Mouse (Mus musculus) thymus, postnatal 36 days (tissue): ENCODE data around the gene Zcwpw1.
A peak's percentile ranks its signal among the peaks of the same experiment; 100 is the strongest.
"Not testable (repeated sequence)": the region's sequence is repeated elsewhere in the genome, so short reads cannot be mapped to it uniquely, and the experiment has no call there.

ENCODE experiments used
- DNase-seq, 2 experiments: peaks; one replicate each; pipeline ENCODE4 v3.0.0; 2022; ENCODE audit warnings: mixed read lengths in 2 of 2

The Zcwpw1 gene

GRCm38 (mm10) chr5:137787151-137787928 is at the start of gene Zcwpw1, which contains the start of gene Mepce:
TSS of gene Zcwpw1 (plus strand) at chr5:137787798.
TSS of gene Mepce (minus strand) at chr5:137787655.
- peak; percentile 95 to 97 for DNase-seq

GRCm38 (mm10) chr5:137738516-137738915 is 49.1 kb upstream of the Zcwpw1 start:
- no peak for DNase-seq

GRCm38 (mm10) chr5:137739471-137739870 is 48.1 kb upstream of the Zcwpw1 start:
- peak in 1 of 2 experiments; percentile 53 for DNase-seq

GRCm38 (mm10) chr5:137740506-137740905 is 47.1 kb upstream of the Zcwpw1 start:
- DNase-seq = no peak

- peak; percentile 95 for DNase-seq
These were observed 46.3 kb upstream of the Zcwpw1 start, which contains the start of gene Nyap1 for GRCm38 (mm10) chr5:137741023-137741931. TSS of gene Nyap1 (minus strand) at chr5:137741607.

- DNase-seq = no peak
These were observed 45.5 kb upstream of the Zcwpw1 start for GRCm38 (mm10) chr5:137742048-137742447.

- DNase-seq = no peak
These were observed 44.8 kb upstream of the Zcwpw1 start for GRCm38 (mm10) chr5:137742836-137743235.

- DNase-seq = no peak
These were observed 43.4 kb upstream of the Zcwpw1 start for GRCm38 (mm10) chr5:137744197-137744596.

GRCm38 (mm10) chr5:137745214-137746171 is 42.1 kb upstream of the Zcwpw1 start, which contains the start of gene Tsc22d4:
TSS of gene Tsc22d4 (plus strand) at chr5:137745730.
- DNase-seq = peak; percentile 93 to 96

GRCm38 (mm10) chr5:137746282-137746850 is 41.2 kb upstream of the Zcwpw1 start:
- DNase-seq = peak; percentile 62 to 77

GRCm38 (mm10) chr5:137746851-137747325 is 40.7 kb upstream of the Zcwpw1 start:
- peak; percentile 66 to 72 for DNase-seq

- peak; percentile 87 to 90 for DNase-seq
These were observed 40.2 kb upstream of the Zcwpw1 start for GRCm38 (mm10) chr5:137747326-137747961.

- peak; percentile 54 to 59 for DNase-seq
These were observed 39.3 kb upstream of the Zcwpw1 start for GRCm38 (mm10) chr5:137748130-137748770.

GRCm38 (mm10) chr5:137749196-137749836 is 38.3 kb upstream of the Zcwpw1 start:
- DNase-seq = peak; percentile 67 to 75

GRCm38 (mm10) chr5:137750212-137750611 is 37.4 kb upstream of the Zcwpw1 start:
- DNase-seq = not testable (repeated sequence)

GRCm38 (mm10) chr5:137751221-137751887 is 36.2 kb upstream of the Zcwpw1 start:
- DNase-seq = no peak

GRCm38 (mm10) chr5:137751988-137752387 is 35.6 kb upstream of the Zcwpw1 start:
- DNase-seq = no peak

GRCm38 (mm10) chr5:137753111-137753832 is 34.3 kb upstream of the Zcwpw1 start:
- DNase-seq = no peak

GRCm38 (mm10) chr5:137755425-137755824 is 32.2 kb upstream of the Zcwpw1 start:
- DNase-seq = no peak
